Mouse (Mus musculus) forebrain, embryonic 11.5 days (tissue): Measurements from ENCODE around the gene Morc3. TPM values are rescaled to one million over a fixed set of nuclear protein-coding genes. Genes with fewer than 3 reads are reported as not detected.

ENCODE experiments used
- ATAC-seq: fragments of 200-750 bp; cut with Nextera tagmentation; replicated peaks from 2 replicates; pipeline ENCODE4 v1.8.0; 2017; ENCODE audit warnings: moderate TSS enrichment; ENCODE audit not compliant: low FRiP score
- DNase-seq: peaks from one replicate; pipeline ENCODE4 v3.0.0-alpha.2; 2017; ENCODE audit warnings: low spot score
- H3K27ac ChIP-seq: fragments of 300-500 bp; sonication (generic); 2 replicates; pipeline ENCODE4 v1.5.1; 2014; ENCODE audit warnings: low read depth, low read length
- H3K27me3 ChIP-seq: fragments of 300-500 bp; sonication (generic); 2 replicates; pipeline ENCODE4 v1.6.1; 2014; ENCODE audit warnings: mild to moderate bottlenecking, low read length, mixed read lengths; ENCODE audit not compliant: control insufficient read depth, insufficient read depth
- H3K36me3 ChIP-seq: fragments of 300-500 bp; sonication (generic); 2 replicates; pipeline ENCODE4 v1.6.1; 2014; ENCODE audit warnings: mild to moderate bottlenecking, low read length, moderate library complexity, mixed read lengths; ENCODE audit not compliant: control insufficient read depth, insufficient read depth
- H3K4me1 ChIP-seq: fragments of 300-500 bp; sonication (generic); replicated peaks from 2 replicates; pipeline ENCODE4 v1.6.1; 2014; ENCODE audit warnings: low read length, mixed read lengths; ENCODE audit not compliant: control insufficient read depth, insufficient read depth
- H3K4me2 ChIP-seq: fragments of 300-500 bp; sonication (generic); 2 replicates; pipeline ENCODE4 v1.6.1; 2014; ENCODE audit warnings: low read depth, mild to moderate bottlenecking, low read length, moderate library complexity, mixed read lengths; ENCODE audit not compliant: severe bottlenecking
- H3K4me3 ChIP-seq: fragments of 300-500 bp; sonication (generic); 2 replicates; pipeline ENCODE4 v1.5.1; 2014; ENCODE audit warnings: low read depth, low read length
- H3K9ac ChIP-seq: fragments of 300-500 bp; sonication (generic); 2 replicates; pipeline ENCODE4 v1.6.1; 2014; ENCODE audit warnings: low read length
- H3K9me3 ChIP-seq: fragments of 300-500 bp; sonication (generic); 2 replicates; pipeline ENCODE4 v1.6.1; 2016; ENCODE audit warnings: low read length, mixed read lengths; ENCODE audit not compliant: control insufficient read depth
- WGBS: fragments of 180-500 bp; shearing (Covaris S2); extraction: QIAGEN DNeasy Blood & Tissue Kit; methylation state at CpG from one replicate; pipeline ENCODE4 v1.1.7; 2014; 5-methylcytosine and 5-hydroxymethylcytosine counted together
- polyA plus RNA-seq: library from polyadenylated mRNA; unstranded; fragments of >200 nt; fragmentation: Nextera tagmentation; extraction: Ambion mirVana; gene quantifications from 2 replicates; pipeline ENCODE4 v1.2.1, GENCODE M21; 2014

Gene Morc3
- polyA plus RNA-seq, 1 experiment from 2014 or later = 36.0 TPM

- no peak overlapping the region for H3K4me3 ChIP-seq
- 0 out of 2 replicates have a peak overlapping the region, but pooled peaks have one; percentile 29 for H3K4me2 ChIP-seq
- H3K36me3 ChIP-seq = no peaks in the 10 kb centered on the region
- no peak overlapping the region for H3K9ac ChIP-seq
- ATAC-seq = peak; percentile 70
- no peaks in the 10 kb centered on the region for H3K9me3 ChIP-seq
- no peaks in the 10 kb centered on the region for H3K27me3 ChIP-seq
- H3K4me1 ChIP-seq = no peaks in the 10 kb centered on the region
- WGBS = 42% methylated on average over 20 of the region's 22 CpGs
- DNase-seq = peak; percentile 90
- H3K27ac ChIP-seq = no peak overlapping the region
Measured at GRCm38 (mm10) chr16:93917712-93918678, 86.1 kb downstream of the Morc3 start.

- H3K9ac ChIP-seq = no peak overlapping the region
- H3K4me3 ChIP-seq = no peak overlapping the region
- H3K9me3 ChIP-seq = no peaks in the 10 kb centered on the region
- 0 out of 2 replicates have a peak overlapping the region, but pooled peaks have one; percentile 29 for H3K4me2 ChIP-seq
- ATAC-seq = no peak
- H3K27me3 ChIP-seq = no peaks in the 10 kb centered on the region
- DNase-seq = no peak
- no peak overlapping the region for H3K27ac ChIP-seq
- no peaks in the 10 kb centered on the region for H3K36me3 ChIP-seq
- no peaks in the 10 kb centered on the region for H3K4me1 ChIP-seq
- whole genome bisulfite sequencing = 68% methylated on average over 8 of the region's 8 CpGs
Measured at GRCm38 (mm10) chr16:93918679-93919060, 86.7 kb downstream of the Morc3 start.

- no peak overlapping the region for H3K9ac ChIP-seq
- H3K27me3 ChIP-seq = no peaks in the 10 kb centered on the region
- no peak overlapping the region for H3K4me3 ChIP-seq
- no peaks in the 10 kb centered on the region for H3K36me3 ChIP-seq
- H3K27ac ChIP-seq = no peak overlapping the region
- no peaks in the 10 kb centered on the region for H3K9me3 ChIP-seq
- no peak overlapping the region for H3K4me2 ChIP-seq
- no peaks in the 10 kb centered on the region for H3K4me1 ChIP-seq
- ATAC-seq = 0 out of 2 replicates have a peak, but pooled peaks have one; percentile 39
- no peak for DNase-seq
- WGBS = 83% methylated on average over 20 of the region's 20 CpGs
Measured at GRCm38 (mm10) chr16:93919189-93919588, 87.3 kb downstream of the Morc3 start.

- H3K27ac ChIP-seq = no peak overlapping the region
- ATAC-seq (no peak), DNase-seq (no peak)
- 78% methylated on average over 4 of the region's 4 CpGs for WGBS
- no peaks in the 10 kb centered on the region for H3K4me1 ChIP-seq
- H3K9ac ChIP-seq = no peak overlapping the region
- H3K9me3 ChIP-seq = no peaks in the 10 kb centered on the region
- H3K36me3 ChIP-seq = no peaks in the 10 kb centered on the region
- no peak overlapping the region for H3K4me2 ChIP-seq
- H3K27me3 ChIP-seq = no peaks in the 10 kb centered on the region
- H3K4me3 ChIP-seq = no peak overlapping the region
Measured at GRCm38 (mm10) chr16:93920673-93921072, 88.8 kb downstream of the Morc3 start.

GRCm38 (mm10) chr16:93922835-93923389 is 91.0 kb downstream of the Morc3 start:
- Histone ChIP-seq H3K4me2 (no peak overlapping the region), H3K9me3 (no peaks in the 10 kb centered on the region), H3K27me3 (no peaks in the 10 kb centered on the region), H3K27ac (no peak overlapping the region), H3K4me1 (no peaks in the 10 kb centered on the region), H3K4me3 (no peak overlapping the region), H3K36me3 (no peaks in the 10 kb centered on the region), H3K9ac (no peak overlapping the region)
- DNase-seq = no peak
- no peak for ATAC-seq
- WGBS = 72% methylated on average over 5 of the region's 5 CpGs

GRCm38 (mm10) chr16:93923788-93924187 is 91.9 kb downstream of the Morc3 start:
- ATAC-seq = no peak
- no peak for DNase-seq
- Histone ChIP-seq H3K27ac (no peak overlapping the region), H3K9me3 (no peaks in the 10 kb centered on the region), H3K4me3 (no peak overlapping the region), H3K4me2 (no peak overlapping the region), H3K27me3 (no peaks in the 10 kb centered on the region), H3K36me3 (no peaks in the 10 kb centered on the region), H3K4me1 (no peaks in the 10 kb centered on the region), H3K9ac (no peak overlapping the region)
- WGBS = 82% methylated on average over 7 of the region's 7 CpGs

Other genes starting within 250 kb of the Morc3 start
- 12.0 and 15.9 TPM in 2 replicates for gene Setd4, start 228.1 kb upstream of the Morc3 start, polyA plus RNA-seq
- 90.6 and 92.5 TPM in 2 replicates for gene Cbr1, start 226.3 kb upstream of the Morc3 start, polyA plus RNA-seq
- not detected in 2 replicates for gene Gm5678, start 204.0 kb upstream of the Morc3 start, polyA plus RNA-seq
- gene Cbr3, start 148.9 kb upstream of the Morc3 start, polyA plus RNA-seq = 0.59 TPM in 1 of 2 replicates, not detected in the other
- 11.5 and 15.5 TPM in 2 replicates for gene Dop1b, start 120.2 kb upstream of the Morc3 start, polyA plus RNA-seq
- 119 and 120 TPM in 2 replicates for gene Chaf1b, start 51.8 kb downstream of the Morc3 start, polyA plus RNA-seq
- not detected in 2 replicates for gene Cldn14, start 176.7 kb downstream of the Morc3 start, polyA plus RNA-seq